Mouse (Mus musculus) gastrocnemius, postnatal 10 days (tissue): ENCODE measurements at regions not wholly inside any gene's neighbourhood (a gene's known extent, or its start where the extent isn't known, plus 50 kb on each side); places are given as distances from the start of the nearest gene placed in this dataset.

Experiments used
- DNase-seq: peaks from one replicate; pipeline ENCODE4 v3.0.0; 2021; ENCODE audit warnings: mixed read lengths

DNA sequence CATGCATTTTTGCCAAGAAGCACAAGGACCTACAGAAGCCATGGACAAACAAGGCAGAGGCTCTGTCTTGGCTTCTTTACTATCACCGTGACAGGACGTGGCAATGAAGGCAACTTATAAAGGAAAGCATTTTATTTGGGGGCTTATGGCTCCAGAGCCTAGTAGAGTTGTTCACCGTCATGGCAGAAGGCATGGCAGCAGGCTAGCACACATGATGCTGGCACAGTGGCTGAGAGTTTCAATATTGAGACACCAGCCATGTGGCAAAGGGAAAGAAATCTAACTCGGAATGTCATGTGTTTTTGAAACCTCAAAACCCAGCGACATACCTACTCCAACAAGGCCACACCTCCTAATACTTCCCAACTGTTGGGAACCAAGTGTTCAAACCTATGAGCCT lies 83.4 kb upstream of the Krr1 start:
- DNase-seq = no peak

DNA sequence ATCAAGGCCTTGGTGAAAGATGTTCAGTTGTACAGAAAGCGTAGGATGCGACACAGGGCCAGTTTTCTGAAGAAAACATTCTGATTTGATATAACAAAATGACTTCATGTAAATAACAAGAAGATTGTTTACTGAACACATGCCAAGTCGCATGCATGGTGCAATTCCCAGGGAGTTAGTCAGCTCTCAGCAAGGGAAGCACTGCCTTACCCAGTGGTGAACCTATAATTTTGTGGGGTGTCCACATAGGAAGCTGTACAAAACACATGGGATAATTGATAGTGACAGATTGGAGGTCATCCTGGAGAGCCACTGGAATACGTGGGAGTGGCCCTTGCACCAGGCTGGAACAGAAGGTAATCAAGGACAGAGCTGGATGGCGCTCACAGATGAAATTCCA lies 79.0 kb upstream of the Krr1 start:
- no peak for DNase-seq

DNA sequence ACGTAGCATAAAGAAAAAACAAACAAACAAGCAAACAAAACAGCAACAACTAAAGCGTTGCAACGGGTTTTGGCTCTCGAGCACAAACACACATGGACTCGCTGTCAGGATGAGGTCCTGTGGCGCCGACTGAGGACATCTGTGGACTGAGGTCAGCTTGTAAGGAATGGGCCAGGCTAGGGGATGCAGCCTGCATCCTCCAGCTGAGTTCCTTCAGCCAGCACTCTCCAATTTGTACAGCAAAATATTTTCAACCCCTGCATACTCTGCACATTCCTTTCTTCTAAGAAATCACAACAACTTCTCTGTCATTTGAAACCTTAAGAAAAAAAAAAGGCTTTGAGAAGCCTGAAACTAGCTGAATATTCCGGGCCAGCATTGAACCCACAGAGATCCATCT lies 78.5 kb upstream of the Krr1 start:
- DNase-seq = no peak

DNA sequence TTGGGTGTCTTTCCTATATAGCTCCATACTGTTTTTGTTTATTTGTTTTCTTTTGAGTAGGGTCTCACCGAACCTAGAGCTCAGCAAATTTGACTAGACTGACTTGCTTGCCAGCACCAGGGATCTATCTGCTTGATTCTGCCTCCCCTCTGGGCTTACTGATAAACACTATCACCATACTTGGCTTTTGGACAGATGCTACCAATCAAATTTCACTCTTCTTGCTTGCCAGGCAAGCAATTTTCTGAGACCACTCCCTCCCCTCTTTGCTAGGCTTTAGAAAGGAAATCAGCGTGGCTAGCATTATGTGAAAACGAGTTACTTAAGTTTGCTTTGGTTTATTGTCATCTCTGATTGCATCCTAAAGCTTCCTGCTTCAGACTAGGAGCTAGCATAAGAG lies 75.1 kb upstream of the Krr1 start:
- no peak for DNase-seq

DNA sequence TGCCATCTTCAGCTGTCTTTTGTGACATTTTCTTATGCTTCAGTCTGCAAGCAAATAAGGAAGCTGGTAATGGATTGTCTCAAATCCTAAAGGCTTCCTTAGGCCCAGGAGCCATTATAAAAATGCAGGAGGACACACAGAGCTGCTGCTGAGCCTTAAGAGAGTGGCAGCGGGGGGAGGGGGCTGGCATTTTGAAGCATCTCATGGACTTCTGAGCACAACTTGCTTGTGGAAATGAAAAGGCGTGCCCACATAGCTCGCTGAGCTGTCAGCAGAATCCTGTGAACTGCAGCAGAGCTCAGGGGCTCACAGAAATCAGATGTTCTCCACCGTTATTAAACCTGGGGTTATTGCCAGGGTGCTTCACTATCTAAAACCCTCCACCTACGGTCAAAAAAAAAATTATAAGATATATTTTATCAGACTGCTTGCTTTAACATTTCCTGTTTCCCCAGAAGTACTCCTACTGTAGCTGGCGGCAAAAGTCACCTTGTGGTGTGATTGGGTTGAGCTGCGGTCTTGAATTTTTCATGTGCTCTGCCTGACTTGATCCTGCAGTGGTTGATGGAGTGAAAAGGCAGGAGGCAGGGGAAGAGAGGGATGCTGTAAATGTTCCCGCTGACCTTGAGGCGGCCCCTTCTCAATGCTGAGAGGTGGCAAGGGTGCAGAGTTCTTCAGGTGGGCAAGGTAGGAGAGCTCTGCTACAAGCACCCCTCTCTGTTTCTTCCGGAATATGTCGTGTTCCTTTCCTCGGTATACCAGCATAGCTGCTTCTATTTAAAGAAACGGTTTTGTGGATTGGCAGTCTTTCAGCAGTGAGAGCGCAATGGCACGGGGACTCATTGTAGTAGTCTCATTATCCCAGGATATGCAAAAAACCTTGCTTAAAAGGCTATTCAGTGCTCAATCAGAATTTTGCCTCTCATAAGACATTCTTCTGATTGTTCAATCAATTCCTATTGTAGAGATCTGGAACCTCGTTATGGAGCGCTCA lies 71.4 kb upstream of the Krr1 start:
- no peak for DNase-seq

DNA sequence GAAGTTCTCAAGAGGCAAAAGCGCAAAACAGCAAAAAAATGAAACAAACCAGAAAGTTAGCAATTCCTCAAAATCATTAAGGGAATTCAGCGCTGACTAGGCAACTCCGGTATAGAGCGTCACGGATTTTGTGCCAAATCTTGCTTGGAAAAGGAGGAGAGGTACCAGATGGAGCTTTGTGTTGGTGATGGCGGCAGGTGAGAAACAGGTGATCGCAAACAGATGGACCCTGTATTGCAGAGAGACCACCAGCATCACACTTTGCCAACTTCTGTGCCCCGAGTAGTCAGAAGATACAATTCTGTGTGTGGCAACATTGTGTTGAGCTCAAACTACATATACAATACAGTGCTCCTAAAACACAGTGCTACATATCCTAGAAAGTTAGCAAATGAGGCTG lies 68.5 kb upstream of the Krr1 start:
- DNase-seq = no peak

DNA sequence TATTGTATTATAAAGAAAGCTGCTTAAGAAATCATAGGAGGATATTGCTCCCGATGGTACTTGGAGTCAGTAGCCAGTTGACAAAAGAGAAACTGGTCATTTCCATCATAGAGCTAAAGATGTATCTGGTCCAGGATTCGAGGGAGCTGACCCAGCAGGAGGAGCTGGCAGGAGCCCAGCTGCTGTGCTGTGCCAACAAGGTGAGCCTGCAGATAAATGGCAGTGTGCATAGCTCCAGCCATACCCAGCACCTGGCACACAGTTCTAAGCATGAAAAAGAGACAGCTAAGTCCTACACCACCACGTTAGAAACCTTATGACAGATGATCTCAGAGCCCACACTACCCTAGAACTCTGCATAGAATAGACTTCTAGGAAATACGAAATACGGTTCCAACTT lies 64.6 kb upstream of the Krr1 start:
- no peak for DNase-seq

DNA sequence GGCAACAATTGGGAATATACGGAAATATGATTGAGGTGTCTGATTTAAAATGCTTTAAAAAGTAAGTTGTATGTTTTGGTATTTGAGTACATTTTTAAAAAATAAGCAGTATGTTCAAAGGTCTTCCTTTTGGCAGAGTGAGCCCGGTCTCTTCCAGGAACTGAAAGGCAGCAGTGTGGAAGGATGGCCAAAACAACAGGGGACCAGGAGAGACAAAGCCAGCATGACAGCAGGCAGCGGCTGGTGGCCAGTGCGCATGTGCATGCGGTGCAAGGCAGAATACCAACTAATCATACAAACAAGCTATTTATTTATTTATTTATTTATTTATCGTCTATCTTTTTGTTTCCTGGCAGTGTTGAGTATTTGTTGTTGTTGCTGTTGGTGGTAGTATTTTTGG lies 59.9 kb upstream of the Krr1 start:
- DNase-seq = peak; percentile 29

DNA sequence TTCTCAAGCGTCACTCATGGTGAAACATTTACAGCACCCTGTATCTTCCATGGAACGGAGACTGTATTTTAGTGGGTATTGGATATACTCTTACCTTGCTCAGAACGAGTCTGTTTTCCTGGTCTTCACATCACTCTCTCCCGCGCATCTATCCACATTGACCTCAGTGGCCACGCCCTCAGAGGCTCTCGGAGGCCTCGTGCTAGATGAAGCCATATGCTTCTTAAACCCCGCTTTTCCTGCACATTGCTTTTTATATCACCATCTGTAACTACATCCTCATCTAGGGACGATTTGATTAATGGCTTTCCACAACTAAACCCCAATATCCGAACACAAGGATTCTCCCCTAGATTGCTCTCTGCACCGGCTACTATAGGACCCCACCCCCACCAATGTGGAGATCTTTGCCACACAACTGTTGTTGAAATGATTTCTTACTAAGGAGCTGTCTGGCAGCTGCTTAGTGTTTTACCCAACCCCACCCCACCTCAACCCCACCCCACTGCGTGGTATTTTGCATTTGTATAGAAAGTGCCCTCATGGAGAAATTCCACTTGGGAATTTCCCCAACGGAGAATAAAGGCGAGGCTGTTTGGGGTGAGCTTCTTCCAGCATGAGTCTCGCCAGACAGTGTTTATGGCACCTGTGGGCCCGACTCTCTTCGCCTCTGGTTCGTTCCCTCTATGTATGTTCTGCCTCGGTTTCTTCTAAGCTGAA lies 59.2 kb upstream of the Krr1 start:
- no peak for DNase-seq

DNA sequence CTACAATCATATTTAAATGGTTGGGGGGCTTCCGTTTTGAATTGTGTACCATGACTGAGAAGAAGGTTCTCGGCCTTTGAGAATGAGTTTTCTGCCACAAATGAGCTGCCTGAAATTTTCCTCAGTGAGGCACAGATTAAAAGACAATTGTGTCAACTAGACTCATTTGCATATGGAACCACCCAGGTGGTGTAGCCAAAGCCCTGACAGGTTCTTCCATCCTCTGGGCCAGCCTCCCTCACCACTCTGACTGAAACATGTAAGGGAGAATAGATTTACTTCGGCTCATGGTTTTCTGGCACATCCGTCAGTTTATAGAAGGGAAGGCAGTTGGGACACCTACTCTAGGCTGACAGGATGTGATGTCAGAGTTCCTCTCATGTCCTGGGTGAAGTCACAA lies 58.2 kb upstream of the Krr1 start:
- DNase-seq = no peak

DNA sequence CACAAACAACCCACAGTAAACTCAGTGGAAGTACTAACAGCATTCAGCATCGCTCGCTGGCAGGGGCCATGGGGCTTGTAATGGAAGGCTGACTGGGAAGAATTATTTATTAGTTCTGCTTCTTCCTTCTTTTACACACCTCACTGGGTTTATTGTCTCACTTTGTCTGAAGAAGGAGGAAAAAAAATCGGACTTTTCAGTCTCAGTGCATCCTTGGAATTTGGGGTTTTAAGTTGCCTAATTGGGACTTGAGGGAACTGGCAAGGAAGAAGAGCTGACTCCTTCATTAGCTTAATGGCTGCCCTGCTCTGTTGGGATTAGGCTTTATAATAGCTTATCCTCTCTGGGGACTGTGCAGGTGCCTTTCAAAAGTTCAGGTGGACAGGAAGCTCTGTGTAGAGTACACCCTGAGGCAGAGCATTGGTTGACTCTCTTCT lies 54.4 kb upstream of the Krr1 start:
- DNase-seq = no peak

DNA sequence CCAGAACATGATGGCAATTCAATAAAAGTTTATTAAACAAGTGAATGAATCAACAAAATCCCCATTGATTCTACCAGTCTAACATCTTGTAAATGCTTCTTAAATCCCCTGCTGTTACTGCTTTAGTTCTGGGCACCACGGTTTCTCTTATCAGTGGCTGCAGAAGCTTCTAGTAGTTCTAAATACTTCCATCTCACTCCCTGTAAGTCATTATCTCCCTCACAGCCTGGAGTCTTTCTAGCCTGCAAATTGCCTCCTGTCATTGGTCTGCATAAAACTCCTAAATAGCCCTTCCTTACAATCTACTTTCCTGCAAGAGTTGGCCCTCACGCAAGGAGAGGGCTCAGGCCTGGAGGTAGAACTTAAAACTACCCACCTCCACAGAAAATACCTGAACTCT lies 53.0 kb upstream of the Krr1 start:
- DNase-seq = no peak

DNA sequence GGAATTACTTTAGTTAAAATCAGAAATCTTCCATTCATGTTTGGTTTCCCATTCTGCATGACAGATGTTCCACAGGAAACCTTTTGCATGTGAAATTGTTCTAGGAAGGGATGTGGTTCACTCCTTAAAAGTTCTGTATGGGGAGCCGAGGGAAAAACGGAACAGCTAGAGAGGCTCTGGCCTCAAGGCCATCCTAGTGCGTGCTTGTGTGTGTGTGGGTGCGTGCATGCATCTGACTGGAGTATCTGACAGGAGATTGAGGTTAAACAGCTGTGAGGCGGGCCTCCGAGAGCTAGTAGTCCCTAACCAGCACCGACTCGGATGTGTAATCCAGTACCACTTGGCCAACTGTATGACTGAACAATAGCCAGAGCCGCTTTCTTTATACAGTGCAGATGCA lies 51.0 kb upstream of the Krr1 start:
- DNase-seq = no peak
